Mouse (Mus musculus) liver, embryonic 14.5 days (tissue): ENCODE measurements around the gene Armc9.

ENCODE experiments used
- CTCF ChIP-seq: IDR thresholded peaks from 2 replicates; pipeline ENCODE4 v1.5.1; 2016; ENCODE audit warnings: antibody characterized with exemption, low read depth, control low read depth
- EP300 ChIP-seq: IDR thresholded peaks from 2 replicates; pipeline ENCODE4 v1.6.1; 2016; ENCODE audit warnings: antibody characterized with exemption, low read depth

GRCm38 (mm10) chr1:86182004-86182709 lies 27.6 kb downstream of the Armc9 start:
- no peak for TF ChIP-seq CTCF
- TF ChIP-seq EP300: peak; percentile 33; the same call in 1 of the 2 replicates
